Mouse (Mus musculus): Measurements from ENCODE around the gene Cmtm7. TPM values are rescaled to one million over a fixed set of nuclear protein-coding genes. Genes with fewer than 3 reads are reported as not detected.

Gene Cmtm7
- total RNA-seq (2021) = 1 to 10 TPM; 4.9 to 5.1 TPM

GRCm38 (mm10) chr9:114781526-114782212 lies at the start of gene Cmtm7:
Gene Cmtm7, minus strand, starts transcription at chr9:114781856.
- DNase-seq (ENCODE audit: extremely low spot score in 1 of 2, low spot score in 1 of 2) = no peak

- no peak for DNase-seq (ENCODE audit: extremely low spot score in 1 of 2, low spot score in 1 of 2)
Measured at GRCm38 (mm10) chr9:114830351-114830750, 48.7 kb upstream of the Cmtm7 start.

DNA sequence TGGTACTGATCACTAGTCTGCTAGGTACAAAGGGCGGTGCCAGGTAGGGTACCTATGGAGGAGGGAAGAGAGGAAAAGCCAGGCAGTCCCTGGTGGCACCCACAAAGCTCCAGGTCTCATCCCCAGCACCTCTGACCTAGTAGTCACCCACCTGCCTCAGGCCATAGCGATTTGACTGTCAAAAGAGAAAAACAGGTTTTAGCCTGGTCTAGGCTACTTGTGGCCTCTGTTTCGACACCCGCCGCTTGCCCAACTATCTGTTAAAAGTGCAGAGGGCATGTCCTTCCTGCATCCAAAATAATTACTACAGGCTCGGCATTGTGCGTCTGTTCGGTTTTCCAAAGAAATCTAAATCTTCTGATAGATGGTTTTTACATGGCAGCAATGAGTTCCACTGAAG lies 48.0 kb upstream of the Cmtm7 start:
- no peak for DNase-seq (ENCODE audit: extremely low spot score in 1 of 2, low spot score in 1 of 2)

DNA sequence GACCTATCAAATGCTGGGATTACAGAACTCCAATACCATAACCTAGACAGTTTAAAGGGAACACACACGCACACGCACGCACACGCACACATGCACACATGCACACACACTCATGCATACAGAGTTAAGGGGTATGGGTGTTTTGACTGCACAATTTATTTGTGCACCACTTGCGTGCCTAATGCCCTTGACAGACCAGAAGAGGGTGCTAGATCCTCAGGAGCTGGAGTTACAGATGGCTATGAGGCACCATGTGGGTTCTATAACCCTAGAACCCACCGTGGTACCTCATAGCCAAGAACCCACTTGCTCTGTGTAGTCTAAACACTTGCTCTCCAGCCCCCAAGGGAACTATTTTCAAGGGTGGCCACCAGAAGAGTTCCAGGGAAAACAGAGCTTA lies 46.7 kb upstream of the Cmtm7 start:
- DNase-seq (ENCODE audit: extremely low spot score in 1 of 2, low spot score in 1 of 2) = no peak

DNA sequence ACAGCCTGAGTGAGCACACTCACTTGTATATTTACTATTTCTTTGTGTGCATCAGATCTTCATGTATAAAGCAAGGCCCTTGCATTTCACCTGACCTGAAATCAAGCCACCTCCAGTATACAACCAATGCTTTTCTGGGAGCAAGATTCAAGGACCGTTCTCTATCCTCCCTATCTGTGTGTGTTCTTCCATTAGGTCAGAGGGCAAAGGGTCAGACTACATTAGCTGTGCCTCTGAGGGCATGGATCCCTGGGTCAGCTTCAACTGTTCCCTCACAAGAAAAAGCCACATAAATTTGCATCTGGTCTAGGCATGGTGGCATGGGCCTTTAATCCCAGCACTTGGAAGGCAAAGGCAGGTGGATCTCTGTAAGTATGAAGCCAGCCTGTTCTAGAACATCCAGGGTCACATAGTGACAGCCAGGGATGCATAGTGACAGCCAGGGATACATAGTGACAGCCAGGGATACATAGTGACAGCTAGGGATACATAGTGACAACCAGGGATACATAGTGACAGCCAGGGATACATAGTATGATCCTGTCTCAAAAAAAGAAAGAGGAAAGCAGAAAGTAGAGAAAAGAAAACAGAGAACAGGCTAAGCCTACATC lies 45.7 kb upstream of the Cmtm7 start:
- DNase-seq (ENCODE audit: extremely low spot score in 1 of 2, low spot score in 1 of 2) = no peak

GRCm38 (mm10) chr9:114824166-114824565 lies 42.5 kb upstream of the Cmtm7 start:
- no peak for DNase-seq (ENCODE audit: extremely low spot score in 1 of 2, low spot score in 1 of 2)

DNA sequence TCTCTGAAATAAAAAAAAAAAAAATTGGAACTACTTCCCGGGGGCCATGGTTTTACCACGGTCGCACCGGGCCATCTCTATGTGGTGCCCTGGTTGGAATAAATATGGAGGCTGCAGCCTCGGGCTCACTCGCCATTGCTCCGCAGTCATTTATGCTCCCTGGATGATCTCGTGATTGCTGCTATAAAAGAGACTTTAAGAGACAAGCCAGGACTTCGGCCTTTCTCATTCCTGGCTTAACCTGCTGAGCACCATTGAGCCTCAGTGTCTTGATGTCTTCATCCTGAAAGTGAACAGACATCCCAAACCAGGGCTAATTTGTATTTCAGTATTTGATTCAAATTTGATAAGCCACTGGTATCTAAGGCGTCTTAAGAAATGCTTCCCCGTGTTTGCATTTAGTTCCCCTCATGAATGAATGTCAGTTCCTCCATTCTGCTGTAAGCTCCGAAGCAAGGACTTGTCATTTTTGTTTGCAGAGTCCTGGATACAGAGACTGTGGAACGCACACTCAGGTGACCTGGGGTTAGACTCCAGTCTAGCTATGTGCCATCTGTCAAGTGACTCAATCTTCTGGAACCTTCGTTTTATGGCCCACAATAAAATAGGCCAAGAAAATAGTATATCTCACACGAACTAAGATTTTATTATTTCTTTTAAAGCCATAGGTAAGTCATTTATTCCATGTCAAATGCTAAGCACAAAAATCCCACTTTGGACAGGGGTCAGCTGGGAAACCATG lies 40.1 kb upstream of the Cmtm7 start:
- DNase-seq (ENCODE audit: extremely low spot score in 1 of 2, low spot score in 1 of 2) = no peak

- DNase-seq (ENCODE audit: extremely low spot score in 1 of 2, low spot score in 1 of 2) = no peak
Measured at GRCm38 (mm10) chr9:114818918-114819317, 37.3 kb upstream of the Cmtm7 start.

- DNase-seq (ENCODE audit: extremely low spot score in 1 of 2, low spot score in 1 of 2) = no peak
Measured at GRCm38 (mm10) chr9:114817012-114817411, 35.4 kb upstream of the Cmtm7 start.

GRCm38 (mm10) chr9:114816121-114816520 lies 34.5 kb upstream of the Cmtm7 start:
- DNase-seq (ENCODE audit: extremely low spot score in 1 of 2, low spot score in 1 of 2) = no peak

GRCm38 (mm10) chr9:114815315-114815714 lies 33.7 kb upstream of the Cmtm7 start:
- DNase-seq (ENCODE audit: extremely low spot score in 1 of 2, low spot score in 1 of 2) = peak in 1 of 2 experiments; percentile 19

- DNase-seq (ENCODE audit: extremely low spot score in 1 of 2, low spot score in 1 of 2) = no peak
Measured at GRCm38 (mm10) chr9:114812001-114812400, 30.3 kb upstream of the Cmtm7 start.

DNA sequence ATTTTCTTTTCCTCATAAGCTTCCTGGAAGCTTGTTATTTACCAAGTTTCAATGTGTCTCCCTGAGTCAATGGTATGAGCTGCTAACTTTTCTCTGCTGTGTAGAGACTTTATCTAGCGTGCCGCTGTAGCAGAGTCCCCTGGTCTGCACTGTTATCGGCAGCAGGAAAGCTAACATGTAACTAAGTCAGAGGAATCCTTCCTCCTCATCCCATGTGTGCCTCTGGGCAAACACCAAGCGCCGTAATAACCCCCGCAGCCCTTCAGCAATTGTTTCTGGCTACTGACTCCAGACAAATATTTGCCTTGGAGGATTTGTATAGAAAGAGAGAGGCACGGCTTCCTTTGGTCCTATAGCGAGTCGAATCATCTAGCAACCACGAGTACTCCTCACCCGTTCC lies 29.2 kb upstream of the Cmtm7 start:
- no peak for DNase-seq (ENCODE audit: extremely low spot score in 1 of 2, low spot score in 1 of 2)

DNA sequence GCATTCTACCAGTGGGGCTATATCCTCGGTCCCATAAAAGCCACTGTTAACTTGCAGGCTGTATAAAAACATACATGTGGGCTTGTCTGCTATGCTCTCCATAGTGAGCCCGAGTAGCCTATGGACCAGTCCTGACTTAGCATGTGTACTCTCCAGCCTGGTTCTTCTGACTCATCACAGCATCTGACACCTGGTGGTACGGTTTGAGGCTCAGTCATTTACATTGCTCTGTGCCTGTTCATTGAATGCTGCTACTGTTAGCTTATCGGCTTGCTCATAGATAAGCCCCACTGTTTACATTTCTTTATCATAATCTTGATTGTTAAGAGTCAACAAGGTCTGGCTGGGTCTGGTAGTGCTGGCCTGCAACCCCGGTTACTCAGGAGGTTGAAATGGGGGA lies 27.0 kb upstream of the Cmtm7 start:
- no peak for DNase-seq (ENCODE audit: extremely low spot score in 1 of 2, low spot score in 1 of 2)

DNA sequence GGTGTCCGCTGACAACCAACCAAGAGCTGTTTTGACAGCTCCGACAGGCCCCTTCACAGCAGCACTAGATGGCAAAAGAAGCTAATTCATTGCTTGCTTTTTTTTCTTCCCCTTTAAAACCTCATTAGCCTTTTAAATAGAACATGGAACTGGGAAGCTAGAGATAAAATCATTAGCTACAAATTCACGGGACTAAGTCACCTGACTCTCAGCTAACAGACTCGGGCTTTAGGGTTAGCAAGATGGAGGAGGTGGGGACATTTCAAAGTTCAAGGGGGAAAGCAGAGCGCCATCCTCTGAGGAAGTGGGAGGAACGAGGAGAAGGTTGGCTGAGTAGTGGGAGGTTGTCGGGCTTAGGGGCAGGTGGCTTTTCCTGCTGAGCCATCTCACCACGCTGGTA lies 25.6 kb upstream of the Cmtm7 start:
- DNase-seq (ENCODE audit: extremely low spot score in 1 of 2, low spot score in 1 of 2) = no peak

- DNase-seq (ENCODE audit: extremely low spot score in 1 of 2, low spot score in 1 of 2) = peak; percentile 29 to 46
Measured at GRCm38 (mm10) chr9:114805151-114805671, 23.6 kb upstream of the Cmtm7 start.

GRCm38 (mm10) chr9:114802191-114802590 lies 20.5 kb upstream of the Cmtm7 start:
- no peak for DNase-seq (ENCODE audit: extremely low spot score in 1 of 2, low spot score in 1 of 2)

GRCm38 (mm10) chr9:114801301-114801700 lies 19.6 kb upstream of the Cmtm7 start:
- DNase-seq (ENCODE audit: extremely low spot score in 1 of 2, low spot score in 1 of 2) = no peak

DNA sequence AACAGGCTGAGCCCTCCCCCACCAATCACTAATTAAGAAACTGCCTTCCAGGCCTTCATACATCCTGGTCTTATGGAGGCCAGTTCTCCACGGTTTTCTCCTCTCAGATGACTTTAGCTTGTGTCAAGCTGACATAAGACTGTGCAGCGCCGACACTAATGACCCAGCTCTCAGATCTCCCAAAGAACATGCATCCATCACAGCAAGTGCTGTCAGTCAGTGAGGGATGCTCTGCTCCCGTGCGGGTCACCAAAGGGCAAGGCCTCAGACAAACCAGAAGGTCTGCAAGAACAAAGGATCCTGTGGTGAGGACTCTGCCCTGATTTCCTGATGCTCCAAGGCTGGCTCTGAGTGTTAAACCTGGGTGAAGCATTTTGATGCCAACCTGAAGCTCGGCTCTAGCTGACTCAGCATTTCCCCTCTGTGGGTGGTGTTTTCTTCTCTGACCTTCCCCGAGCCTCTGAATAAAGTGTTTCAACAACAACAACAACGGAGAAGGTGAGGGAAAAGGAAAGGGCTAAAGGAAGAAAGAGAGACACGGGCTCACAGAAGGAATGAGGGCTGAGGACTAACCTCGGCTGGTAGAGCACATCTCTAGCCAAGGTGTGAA lies 17.9 kb upstream of the Cmtm7 start:
- DNase-seq (ENCODE audit: extremely low spot score in 1 of 2, low spot score in 1 of 2) = no peak

GRCm38 (mm10) chr9:114798845-114799244 lies 17.2 kb upstream of the Cmtm7 start:
- no peak for DNase-seq (ENCODE audit: extremely low spot score in 1 of 2, low spot score in 1 of 2)

Measured in layer of hippocampus, postnatal 25 days (tissue).